Mouse (Mus musculus) liver, postnatal 0 days (tissue): ENCODE results near the gene Oprl1. TPM values are rescaled to one million over a fixed set of nuclear protein-coding genes. Genes with fewer than 3 reads are reported as not detected.
A peak's percentile ranks its signal among the peaks of the same experiment; 100 is the strongest.

Experiments
- ATAC-seq: fragments of 200-750 bp; cut with Nextera tagmentation; 2 replicates; pipeline ENCODE4 v1.8.0; 2017; ENCODE audit warnings: mild to moderate bottlenecking, moderate library complexity
- DNase-seq: peaks from one replicate; pipeline ENCODE4 v3.0.0-alpha.2; 2016
- H3K27ac ChIP-seq: fragments of 300-500 bp; sonication (generic); 2 replicates; pipeline ENCODE4 v1.5.1; 2014; ENCODE audit warnings: antibody characterized with exemption, moderate library complexity, mild to moderate bottlenecking, low read depth
- H3K27me3 ChIP-seq: fragments of 300-500 bp; sonication (generic); 2 replicates; pipeline ENCODE4 v1.6.1; 2014; ENCODE audit warnings: low read length, control low read depth, mixed read lengths; ENCODE audit not compliant: insufficient read depth
- H3K36me3 ChIP-seq: fragments of 300-500 bp; sonication (generic); replicated peaks from 2 replicates; pipeline ENCODE4 v1.6.1; 2014; ENCODE audit warnings: mild to moderate bottlenecking, control low read depth, low read length, moderate library complexity, mixed read lengths; ENCODE audit not compliant: insufficient read depth
- H3K4me1 ChIP-seq: fragments of 300-500 bp; sonication (generic); 2 replicates; pipeline ENCODE4 v1.6.1; 2014; ENCODE audit warnings: antibody characterized with exemption, mild to moderate bottlenecking, control low read depth; ENCODE audit not compliant: insufficient read depth
- H3K4me2 ChIP-seq: fragments of 300-500 bp; sonication (generic); 2 replicates; pipeline ENCODE4 v1.6.1; 2014; ENCODE audit warnings: low read depth, mild to moderate bottlenecking, low read length, moderate library complexity, mixed read lengths
- H3K4me3 ChIP-seq: fragments of 300-500 bp; sonication (generic); 2 replicates; pipeline ENCODE4 v1.5.1; 2014; ENCODE audit warnings: low read depth, low read length
- H3K9ac ChIP-seq: fragments of 300-500 bp; sonication (generic); replicated peaks from 2 replicates; pipeline ENCODE4 v1.6.1; 2014; ENCODE audit warnings: mild to moderate bottlenecking, moderate library complexity
- H3K9me3 ChIP-seq: fragments of 300-500 bp; sonication (generic); 2 replicates; pipeline ENCODE4 v1.6.1; 2016; ENCODE audit warnings: mild to moderate bottlenecking, control low read depth, low read length, mixed read lengths
- CTCF ChIP-seq: sonication (generic); IDR thresholded peaks from 2 replicates; pipeline ENCODE4 v1.5.1; 2016; ENCODE audit warnings: antibody characterized with exemption, low read depth
- EP300 ChIP-seq: IDR thresholded peaks from 2 replicates; pipeline ENCODE4 v1.6.1; 2016; ENCODE audit warnings: antibody characterized with exemption, low read depth, mild to moderate bottlenecking
- WGBS: fragments of 180-500 bp; shearing (Covaris S2); extraction: QIAGEN DNeasy Blood & Tissue Kit; methylation state at CpG from one replicate; pipeline ENCODE4 v1.1.7; 2014; ENCODE audit not compliant: insufficient replicate concordance; 5-methylcytosine and 5-hydroxymethylcytosine counted together
- polyA plus RNA-seq: library from polyadenylated mRNA; unstranded; fragments of >200 nt; fragmentation: Nextera tagmentation; extraction: Ambion mirVana; gene quantifications from 2 replicates; pipeline ENCODE4 v1.2.1, GENCODE M21; 2015

Gene Oprl1
- polyA plus RNA-seq, 1 experiment from 2014 or later, result 0.07 TPM

- 60% methylated on average over 3 of the region's 3 CpGs for WGBS
- TF ChIP-seq EP300 (no peak), CTCF (no peak)
- no peak overlapping the region for H3K9ac ChIP-seq
- H3K4me2 ChIP-seq, result no peak overlapping the region
- H3K27me3 ChIP-seq, result no peaks in the 10 kb centered on the region
- no peak overlapping the region for H3K27ac ChIP-seq
- no peaks in the 10 kb centered on the region for H3K4me1 ChIP-seq
- DNase-seq (no peak), ATAC-seq (no peak)
- no peaks in the 10 kb centered on the region for H3K36me3 ChIP-seq
- H3K4me3 ChIP-seq, result no peak overlapping the region
- no peaks in the 10 kb centered on the region for H3K9me3 ChIP-seq
Measured at GRCm38 (mm10) chr2:181715382-181715781, 566 bp downstream of the Oprl1 start.

DNA sequence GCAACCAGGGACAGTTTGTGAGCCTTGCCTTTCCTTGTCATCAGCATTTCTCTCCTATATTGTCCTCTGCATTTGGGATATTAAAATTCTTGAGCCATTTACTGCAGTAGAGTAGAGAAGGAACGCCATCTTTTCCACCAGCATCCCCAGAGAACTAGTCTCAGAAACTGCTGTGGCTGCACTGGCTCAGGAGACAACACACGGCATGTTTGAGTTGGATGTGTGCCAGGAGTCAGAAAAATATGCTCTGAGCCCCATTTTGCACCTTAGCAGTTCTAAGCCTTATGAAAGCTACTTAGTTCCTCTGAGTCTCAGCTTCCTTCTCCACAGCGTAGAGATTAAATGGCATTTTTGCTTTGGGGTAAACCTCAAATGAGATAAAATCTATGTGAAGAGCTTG, 2.2 kb downstream of the Oprl1 start:
- DNase-seq, result no peak
- H3K9ac ChIP-seq, result no peak overlapping the region
- TF ChIP-seq EP300, result no peak
- TF ChIP-seq CTCF, result no peak

DNA sequence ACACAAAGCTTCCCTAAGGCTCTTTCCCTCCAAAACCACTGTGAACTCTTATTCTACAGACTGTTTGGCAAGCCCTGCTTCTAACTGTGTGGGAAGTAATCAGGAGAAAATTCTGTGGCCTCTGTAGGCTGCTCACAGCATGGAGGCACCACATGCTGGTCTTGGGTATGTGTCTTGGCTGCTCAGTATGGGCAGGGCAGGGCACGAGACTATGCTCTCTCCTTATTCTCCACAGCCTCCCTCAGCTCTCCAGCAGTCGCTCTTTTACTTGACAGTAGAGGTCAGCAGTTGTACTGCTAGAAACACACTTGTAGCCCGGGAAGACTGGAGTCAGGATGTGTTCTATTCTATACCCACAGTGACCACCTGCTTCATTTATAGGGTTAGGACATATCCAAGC, 5.2 kb downstream of the Oprl1 start:
- DNase-seq, result no peak
- no peak overlapping the region for H3K27ac ChIP-seq
- H3K27me3 ChIP-seq, result no peaks in the 10 kb centered on the region
- H3K4me3 ChIP-seq, result no peak overlapping the region
- no peaks in the 10 kb centered on the region for H3K9me3 ChIP-seq
- TF ChIP-seq EP300 (no peak), CTCF (no peak)
- no peaks in the 10 kb centered on the region for H3K4me1 ChIP-seq
- no peak for ATAC-seq
- no peak overlapping the region for H3K4me2 ChIP-seq
- 32% methylated on average over 3 of the region's 3 CpGs for whole genome bisulfite sequencing
- no peaks in the 10 kb centered on the region for H3K36me3 ChIP-seq
- no peak overlapping the region for H3K9ac ChIP-seq

More for the DNA sequence above, 2.2 kb downstream of the Oprl1 start:
- no peak overlapping the region for H3K4me2 ChIP-seq
- H3K27me3 ChIP-seq, result no peaks in the 10 kb centered on the region
- no peaks in the 10 kb centered on the region for H3K9me3 ChIP-seq
- H3K27ac ChIP-seq, result no peak overlapping the region
- no peak for ATAC-seq
- WGBS, result 42% methylated on average over 3 of the region's 3 CpGs
- no peaks in the 10 kb centered on the region for H3K4me1 ChIP-seq
- H3K36me3 ChIP-seq, result no peaks in the 10 kb centered on the region
- no peak overlapping the region for H3K4me3 ChIP-seq

GRCm38 (mm10) chr2:181721200-181721599, 6.4 kb downstream of the Oprl1 start:
- ATAC-seq, result no peak
- TF ChIP-seq CTCF, result no peak
- no peak for TF ChIP-seq EP300

DNA sequence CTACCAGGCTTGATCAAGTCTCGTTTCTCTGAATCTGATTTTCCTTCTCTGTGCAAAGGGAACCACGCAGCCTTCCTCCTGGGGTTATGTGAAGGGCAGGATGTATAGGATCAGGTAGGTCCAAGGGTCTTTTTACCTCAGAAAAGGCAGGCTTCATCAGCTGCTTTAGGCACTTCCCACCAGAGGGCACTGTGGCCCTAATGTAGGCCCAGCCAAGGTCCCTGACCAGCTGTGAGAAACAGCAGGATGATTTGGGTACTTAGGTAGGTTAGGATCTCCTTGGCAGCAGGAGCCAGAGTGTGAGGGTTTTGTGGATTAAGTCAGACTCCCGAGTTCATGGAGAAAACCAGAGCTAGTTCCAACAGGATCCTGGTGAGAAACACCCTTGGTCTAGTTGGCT, 7.4 kb downstream of the Oprl1 start:
- H3K9ac ChIP-seq, result no peak overlapping the region
- no peak for ATAC-seq
- no peaks in the 10 kb centered on the region for H3K9me3 ChIP-seq
- H3K36me3 ChIP-seq, result no peaks in the 10 kb centered on the region
- no peak overlapping the region for H3K4me3 ChIP-seq
- H3K4me2 ChIP-seq, result no peak overlapping the region
- no peaks in the 10 kb centered on the region for H3K4me1 ChIP-seq
- 14% methylated on average over 3 of the region's 3 CpGs for WGBS
- H3K27me3 ChIP-seq, result no peaks in the 10 kb centered on the region
- TF ChIP-seq EP300 (no peak), CTCF (peak; percentile 73)
- H3K27ac ChIP-seq, result no peak overlapping the region
- peak; percentile 36 for DNase-seq

More at GRCm38 (mm10) chr2:181721200-181721599, 6.4 kb downstream of the Oprl1 start:
- no peaks in the 10 kb centered on the region for H3K36me3 ChIP-seq
- H3K9ac ChIP-seq, result no peak overlapping the region
- no peak overlapping the region for H3K4me3 ChIP-seq
- H3K9me3 ChIP-seq, result no peaks in the 10 kb centered on the region
- no peak overlapping the region for H3K27ac ChIP-seq
- no peaks in the 10 kb centered on the region for H3K27me3 ChIP-seq
- no peaks in the 10 kb centered on the region for H3K4me1 ChIP-seq
- no peak overlapping the region for H3K4me2 ChIP-seq
- no peak for DNase-seq

DNA sequence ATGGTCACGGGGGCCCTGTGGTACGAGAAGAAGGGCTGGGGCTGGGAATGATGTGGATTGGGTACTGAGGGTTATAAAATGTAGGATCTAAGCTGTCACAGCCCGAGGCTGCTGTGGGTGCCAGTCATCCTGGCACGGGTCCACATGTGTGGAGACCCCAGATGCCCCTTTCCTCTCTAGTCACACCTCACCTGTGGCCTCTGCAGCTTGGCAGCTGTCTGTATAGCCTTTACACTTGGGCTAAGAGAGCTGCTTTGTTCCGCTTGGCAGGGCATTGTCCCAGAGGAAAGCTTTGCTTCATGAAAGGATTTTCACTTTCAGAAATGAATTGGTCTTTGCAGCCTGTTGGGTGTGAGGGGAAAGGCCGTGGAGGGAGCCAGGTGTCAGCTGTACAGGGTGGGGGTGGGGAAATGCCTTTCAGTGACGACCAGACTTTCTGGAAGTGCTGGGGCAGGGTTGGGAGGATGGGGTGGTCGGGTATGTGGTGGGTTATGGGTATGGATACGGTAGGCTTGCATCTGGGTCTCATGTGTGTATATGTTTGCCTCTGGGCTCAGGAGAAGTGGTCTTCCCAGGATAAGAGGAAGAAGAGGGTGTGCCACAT, 12.9 kb downstream of the Oprl1 start:
- Histone ChIP-seq H3K4me3 (no peak overlapping the region), H3K9ac (no peak overlapping the region), H3K36me3 (no peaks in the 10 kb centered on the region), H3K4me1 (no peaks in the 10 kb centered on the region), H3K27ac (no peak overlapping the region), H3K4me2 (no peak overlapping the region), H3K27me3 (no peaks in the 10 kb centered on the region), H3K9me3 (no peaks in the 10 kb centered on the region)
- TF ChIP-seq EP300, result no peak
- TF ChIP-seq CTCF, result no peak
- WGBS, result 51% methylated on average over 9 of the region's 9 CpGs
- DNase-seq (no peak), ATAC-seq (no peak)

GRCm38 (mm10) chr2:181730051-181730450, 15.2 kb downstream of the Oprl1 start:
- Histone ChIP-seq H3K4me1 (no peaks in the 10 kb centered on the region), H3K4me2 (no peak overlapping the region), H3K9ac (no peak overlapping the region), H3K27me3 (no peaks in the 10 kb centered on the region), H3K9me3 (no peaks in the 10 kb centered on the region), H3K36me3 (no peaks in the 10 kb centered on the region), H3K27ac (no peak overlapping the region), H3K4me3 (no peak overlapping the region)
- TF ChIP-seq CTCF, result no peak
- TF ChIP-seq EP300, result no peak
- DNase-seq, result no peak
- ATAC-seq, result no peak
- WGBS, result 49% methylated on average over 3 of the region's 3 CpGs
